Mouse (Mus musculus): ENCODE measurements around the gene BC147527.
"Not testable (repeated sequence)": the region's sequence is repeated elsewhere in the genome, so short reads cannot be mapped to it uniquely, and the experiment has no call there.

DNA sequence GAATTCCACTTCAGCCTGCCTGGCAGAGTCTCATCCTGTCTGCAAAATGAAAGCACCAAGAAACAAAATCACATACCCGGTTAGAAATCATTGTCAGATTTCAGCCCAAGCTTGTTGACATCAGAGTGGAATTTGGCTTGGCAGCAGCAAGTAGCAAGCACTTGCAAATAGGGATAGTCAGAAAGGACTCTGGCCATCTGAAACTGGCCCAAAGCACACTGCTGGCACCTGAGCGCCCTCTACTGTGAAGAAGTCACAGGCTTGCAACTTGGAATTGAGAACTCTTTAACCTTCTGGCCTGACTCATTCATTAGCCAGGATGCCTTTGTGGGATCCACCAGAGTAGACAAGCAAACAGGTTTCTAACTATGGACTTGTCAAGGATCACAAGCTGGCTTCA lies 22.4 kb upstream of the BC147527 start:
- TF ChIP-seq CTCF (IDR thresholded peaks at IDR 0.05; ENCODE audit: low read depth): peak; percentile 10; the same call in 1 of the 2 replicates
- not testable (repeated sequence) for TF ChIP-seq EP300 (IDR thresholded peaks at IDR 0.05; ENCODE audit: low read depth)

All from liver, embryonic 14.5 days (tissue).